Mouse (Mus musculus) lung, postnatal 25 days (tissue): ENCODE measurements around the gene Otc.

Source experiments
- DNase-seq: peaks from one replicate; pipeline ENCODE4 v3.0.0; 2022; ENCODE audit warnings: low spot score

The Otc gene

GRCm38 (mm10) chrX:10251852-10252504, at the start of gene Otc:
Gene Otc, plus strand, starts transcription at chrX:10252305.
- no peak for DNase-seq

GRCm38 (mm10) chrX:10205937-10206336, 46.2 kb upstream of the Otc start:
- no peak for DNase-seq

GRCm38 (mm10) chrX:10215972-10216371, 36.1 kb upstream of the Otc start:
- peak; percentile 43 for DNase-seq

GRCm38 (mm10) chrX:10216410-10216949, 35.6 kb upstream of the Otc start, which contains the start of gene Rpgr:
Gene Rpgr, minus strand, starts transcription at chrX:10216920.
- peak; percentile 92 for DNase-seq

GRCm38 (mm10) chrX:10219281-10219680, 32.8 kb upstream of the Otc start:
- no peak for DNase-seq

- DNase-seq: peak; percentile 18
Measured at GRCm38 (mm10) chrX:10233051-10233450, 19.1 kb upstream of the Otc start.

- peak; percentile 59 for DNase-seq
Measured at GRCm38 (mm10) chrX:10234617-10235016, 17.5 kb upstream of the Otc start.

GRCm38 (mm10) chrX:10239515-10239914, 12.6 kb upstream of the Otc start:
- DNase-seq: no peak

- DNase-seq: no peak
Measured at GRCm38 (mm10) chrX:10243916-10244315, 8.2 kb upstream of the Otc start.

- peak; percentile 35 for DNase-seq
Measured at GRCm38 (mm10) chrX:10251357-10251756, 748 bp upstream of the Otc start.

GRCm38 (mm10) chrX:10257774-10258173, 5.7 kb downstream of the Otc start:
- DNase-seq: peak; percentile 24

- peak; percentile 3 for DNase-seq
Measured at GRCm38 (mm10) chrX:10258260-10258659, 6.2 kb downstream of the Otc start.

GRCm38 (mm10) chrX:10268308-10268707, 16.2 kb downstream of the Otc start:
- DNase-seq: no peak

- no peak for DNase-seq
Measured at GRCm38 (mm10) chrX:10268761-10269437, 16.8 kb downstream of the Otc start.

- no peak for DNase-seq
Measured at GRCm38 (mm10) chrX:10297341-10297740, 45.2 kb downstream of the Otc start.

- DNase-seq: no peak
Measured at GRCm38 (mm10) chrX:10318176-10318575, 66.1 kb downstream of the Otc start.

GRCm38 (mm10) chrX:10330246-10330645, 78.1 kb downstream of the Otc start:
- DNase-seq: no peak

GRCm38 (mm10) chrX:10331749-10332148, 79.6 kb downstream of the Otc start:
- no peak for DNase-seq

- no peak for DNase-seq
Measured at GRCm38 (mm10) chrX:10336816-10337215, 84.7 kb downstream of the Otc start.

- DNase-seq: no peak
Measured at GRCm38 (mm10) chrX:10355867-10356266, 103.8 kb downstream of the Otc start.
